Mouse (Mus musculus) C2C12 (cell line): ENCODE results near the gene Tmem185b. TPM values are rescaled to one million over a fixed set of nuclear protein-coding genes. Genes with fewer than 3 reads are reported as not detected.

ENCODE experiments used
- H3K27me3 ChIP-seq: one replicate; pipeline ENCODE4 v1.6.1; 2011; ENCODE audit not compliant: control insufficient read depth, insufficient read depth, insufficient read length
- H3K36me3 ChIP-seq: one replicate; pipeline ENCODE4 v1.6.1; 2011; ENCODE audit not compliant: control insufficient read depth, insufficient read depth
- H3K4me3 ChIP-seq: one replicate; pipeline ENCODE4 v1.5.1; 2011; ENCODE audit warnings: mild to moderate bottlenecking, control low read depth; ENCODE audit not compliant: poor library complexity, insufficient read depth, severe bottlenecking
- H3K79me2 ChIP-seq: one replicate; pipeline ENCODE4 v1.6.1; 2011; ENCODE audit not compliant: control insufficient read depth, insufficient read depth
- H3K79me3 ChIP-seq: one replicate; pipeline ENCODE4 v1.6.1; 2011; ENCODE audit warnings: low read depth, control low read depth
- H3ac ChIP-seq: one replicate; pipeline ENCODE3; 2011; ENCODE audit warnings: low read depth; ENCODE audit not compliant: control insufficient read depth, insufficient read length
- CEBPB ChIP-seq: IDR thresholded peaks from one replicate; pipeline ENCODE4 v1.6.1; 2011; ENCODE audit warnings: low read depth, mild to moderate bottlenecking, control low read depth, moderate library complexity
- CTCF ChIP-seq: IDR thresholded peaks from one replicate; pipeline ENCODE4 v1.5.1; 2011; ENCODE audit not compliant: control insufficient read depth, insufficient read depth, insufficient read length
- FOSL1 ChIP-seq: IDR thresholded peaks from one replicate; pipeline ENCODE4 v1.8.0; 2011; ENCODE audit warnings: mild to moderate bottlenecking, low read length; ENCODE audit not compliant: poor library complexity, insufficient read depth, severe bottlenecking
- MAX ChIP-seq: IDR thresholded peaks from one replicate; pipeline ENCODE4 v1.6.1; 2011; ENCODE audit warnings: mild to moderate bottlenecking, control low read depth
- MYOD1 ChIP-seq: IDR thresholded peaks from one replicate; pipeline ENCODE4 v1.6.1; 2011; ENCODE audit warnings: low read depth; ENCODE audit not compliant: control insufficient read depth, insufficient read length
- MYOG ChIP-seq: IDR thresholded peaks from one replicate; pipeline ENCODE4 v1.6.1; 2011; ENCODE audit not compliant: control insufficient read depth, insufficient read length; ENCODE audit errors: extremely low read depth
- USF1 ChIP-seq: IDR thresholded peaks from one replicate; pipeline ENCODE4 v1.6.1; 2011; ENCODE audit warnings: low read depth, mild to moderate bottlenecking, control low read depth, moderate library complexity
- polyA plus RNA-seq: library from polyadenylated mRNA; unstranded; fragments of >200 nt; fragmentation: generic; extraction: Trizol; gene quantifications from one replicate; pipeline ENCODE4 v1.2.1, GENCODE M21; 2012; ENCODE audit warnings: missing spikeins

Tmem185b gene
- polyA plus RNA-seq, 1 experiment = 12.9 TPM

DNA sequence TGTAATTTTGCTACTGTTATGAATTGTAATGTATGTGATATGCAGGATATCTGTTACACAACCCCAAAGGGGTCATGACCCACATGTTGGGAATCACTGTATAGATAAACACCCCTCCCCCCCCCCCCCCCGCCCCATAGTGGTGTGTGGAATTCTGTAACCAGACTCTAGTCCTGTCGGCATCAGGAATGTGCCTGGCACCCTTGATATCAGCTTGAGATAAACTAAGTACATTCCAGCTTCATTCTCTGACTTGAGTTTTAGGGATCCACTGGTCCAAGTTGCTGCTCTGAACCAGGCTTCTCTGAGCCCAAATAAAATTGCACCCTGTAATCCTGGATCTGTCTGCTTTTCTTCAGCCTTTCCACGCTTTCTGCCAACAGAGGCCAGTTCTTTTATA is 15.6 kb downstream of the Tmem185b start:
- Histone ChIP-seq H3K4me3 (no peak overlapping the region), H3K27me3 (no peaks in the 10 kb centered on the region), H3K36me3 (no peaks in the 10 kb centered on the region), H3K79me2 (no peaks in the 10 kb centered on the region), H3ac (no peak overlapping the region), H3K79me3 (no peaks in the 10 kb centered on the region)
- TF ChIP-seq MAX = no peak
- peak; percentile 10 for TF ChIP-seq CEBPB

DNA sequence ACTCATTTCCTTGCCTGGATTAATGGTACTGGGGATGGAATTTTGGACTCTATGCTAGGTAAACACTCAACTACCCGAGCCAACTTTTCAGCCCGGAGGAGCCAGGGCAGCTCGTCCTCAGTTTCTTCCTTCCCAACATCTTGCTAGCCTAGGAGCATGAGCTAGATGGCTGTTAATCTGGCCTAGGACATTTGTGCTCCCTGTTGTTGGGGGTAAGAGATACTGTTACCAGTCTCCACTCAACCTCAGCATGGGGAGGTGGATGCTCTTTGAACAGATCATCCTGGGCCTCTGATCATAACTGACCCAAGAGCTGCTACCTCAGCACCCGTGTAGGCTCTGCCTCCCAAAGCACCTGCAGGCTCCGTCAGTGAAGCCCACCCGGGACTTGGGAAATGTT is 17.4 kb downstream of the Tmem185b start:
- Histone ChIP-seq H3ac (no peak overlapping the region), H3K79me2 (no peaks in the 10 kb centered on the region), H3K79me3 (no peaks in the 10 kb centered on the region), H3K27me3 (no peaks in the 10 kb centered on the region), H3K36me3 (no peaks in the 10 kb centered on the region), H3K4me3 (no peak overlapping the region)
- TF ChIP-seq CEBPB (no peak), MYOD1 (no peak), MYOG (no peak), FOSL1 (no peak), CTCF (no peak), MAX (no peak), USF1 (no peak)

DNA sequence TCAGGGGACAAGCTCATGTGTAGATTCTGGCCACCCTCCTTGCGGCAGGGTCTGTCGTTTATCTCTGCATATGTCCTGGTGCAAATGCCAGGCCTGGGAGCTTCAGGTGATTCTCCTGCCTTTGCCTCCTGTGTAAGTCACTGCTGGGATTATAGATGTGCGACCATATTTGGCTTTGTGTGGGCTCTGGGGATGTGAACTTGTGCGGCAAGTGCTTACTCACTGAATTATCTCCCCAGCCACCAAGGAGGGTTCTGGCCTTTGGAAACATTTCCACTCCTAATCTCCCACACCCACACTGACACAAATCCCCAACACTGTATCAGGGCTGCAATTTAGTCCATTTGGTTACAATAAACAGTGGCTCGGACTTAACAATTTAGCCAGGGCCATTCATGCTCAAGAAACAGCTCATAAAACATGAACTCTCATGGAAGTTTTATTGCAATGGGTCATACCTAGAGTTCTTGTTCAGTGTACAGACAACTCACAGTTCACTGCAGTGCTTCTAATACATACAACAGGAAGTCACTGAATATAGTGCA is 18.7 kb downstream of the Tmem185b start:
- Histone ChIP-seq H3ac (no peak overlapping the region), H3K79me3 (no peaks in the 10 kb centered on the region), H3K79me2 (no peaks in the 10 kb centered on the region), H3K4me3 (no peak overlapping the region), H3K27me3 (no peaks in the 10 kb centered on the region), H3K36me3 (no peaks in the 10 kb centered on the region)
- TF ChIP-seq MYOD1 (no peak), MAX (no peak), FOSL1 (no peak)

DNA sequence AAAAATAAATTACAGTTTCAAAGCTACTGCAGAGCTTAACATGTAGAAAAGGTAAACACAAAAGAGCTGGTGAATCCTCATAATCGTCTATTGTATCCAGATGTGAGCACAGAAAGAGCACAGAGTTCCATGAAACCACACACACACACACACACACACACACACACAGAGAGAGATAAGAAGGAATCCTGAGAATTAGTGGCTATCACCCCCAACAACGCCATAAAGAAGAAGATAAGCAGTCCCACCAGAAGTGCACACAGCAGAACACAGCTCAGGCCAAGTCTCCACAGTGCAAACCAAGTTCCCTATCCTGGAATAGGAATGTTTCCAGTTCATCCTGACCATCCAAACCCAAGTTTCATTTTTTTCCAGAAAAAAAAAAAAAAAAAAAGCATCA is 19.2 kb downstream of the Tmem185b start:
- Histone ChIP-seq H3K79me2 (no peaks in the 10 kb centered on the region), H3K4me3 (no peak overlapping the region), H3ac (no peak overlapping the region), H3K79me3 (no peaks in the 10 kb centered on the region), H3K27me3 (no peaks in the 10 kb centered on the region), H3K36me3 (no peaks in the 10 kb centered on the region)
- no peak for TF ChIP-seq FOSL1
- TF ChIP-seq MYOD1 = no peak

DNA sequence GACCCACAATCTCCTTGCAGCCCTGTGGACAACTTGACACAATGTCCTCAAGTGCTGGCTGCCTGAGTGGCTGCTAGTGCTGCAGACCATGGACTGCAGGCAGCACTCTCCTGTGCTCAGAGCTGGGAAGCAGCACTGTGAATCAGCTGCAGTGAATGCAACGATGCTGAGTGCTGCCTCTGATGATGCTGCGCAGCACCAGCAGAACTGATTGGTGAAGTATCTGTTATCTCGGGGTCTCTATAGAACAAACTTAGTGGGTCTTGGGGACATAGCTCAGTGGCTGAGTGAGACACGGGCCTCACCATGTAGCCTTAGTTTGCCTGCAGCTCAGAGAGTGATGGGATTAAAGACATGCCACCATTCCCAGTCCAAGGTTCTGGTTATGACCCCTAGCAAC is 19.7 kb downstream of the Tmem185b start:
- Histone ChIP-seq H3ac (no peak overlapping the region), H3K4me3 (no peak overlapping the region), H3K79me3 (no peaks in the 10 kb centered on the region), H3K27me3 (no peaks in the 10 kb centered on the region), H3K36me3 (no peaks in the 10 kb centered on the region), H3K79me2 (no peaks in the 10 kb centered on the region)
- TF ChIP-seq MAX = no peak
- TF ChIP-seq USF1 = no peak
- TF ChIP-seq MYOD1 = no peak
- TF ChIP-seq FOSL1 = no peak

DNA sequence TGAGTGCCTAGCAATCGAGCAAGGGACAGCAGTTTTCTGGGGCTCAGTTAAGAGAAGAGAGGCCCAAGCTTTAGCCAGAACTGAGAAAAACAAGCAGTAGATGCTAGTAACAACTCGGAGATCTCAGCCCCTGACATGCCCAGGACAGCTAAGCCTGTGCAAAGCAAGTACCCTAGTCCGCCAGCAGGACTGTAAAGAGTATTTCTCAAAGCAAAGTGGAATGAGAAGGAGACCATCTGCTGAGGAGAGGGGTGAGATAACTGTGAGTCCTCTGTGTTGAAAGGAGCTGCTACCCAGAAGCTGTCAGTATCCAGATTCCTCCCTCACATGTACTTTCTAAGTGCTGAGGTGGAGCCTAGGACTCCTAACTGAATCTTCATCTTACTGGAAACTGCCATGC is 20.5 kb downstream of the Tmem185b start:
- TF ChIP-seq USF1 (no peak), MYOD1 (no peak), CEBPB (no peak), FOSL1 (no peak), CTCF (no peak), MAX (no peak), MYOG (no peak)
- no peaks in the 10 kb centered on the region for H3K79me2 ChIP-seq
- H3K27me3 ChIP-seq = no peaks in the 10 kb centered on the region
- no peak overlapping the region for H3K4me3 ChIP-seq
- no peaks in the 10 kb centered on the region for H3K79me3 ChIP-seq
- no peaks in the 10 kb centered on the region for H3K36me3 ChIP-seq
- H3ac ChIP-seq = no peak overlapping the region
